Mouse (Mus musculus) CH12.LX (cell line): ENCODE data around the gene Mctp1. TPM values are rescaled to one million over a fixed set of nuclear protein-coding genes. Genes with fewer than 3 reads are reported as not detected.

ENCODE experiments used
- DNase-seq: peaks from one replicate; pipeline ENCODE4 v3.0.0-alpha.2; 2013; ENCODE audit errors: extremely low read depth
- H3K27ac ChIP-seq: 2 replicates; pipeline ENCODE4 v1.5.1; 2012; ENCODE audit warnings: low read depth, mild to moderate bottlenecking, control low read depth, moderate library complexity; ENCODE audit not compliant: insufficient read depth
- H3K27me3 ChIP-seq: replicated peaks from 2 replicates; pipeline ENCODE3; 2012; ENCODE audit warnings: inconsistent platforms
- H3K36me3 ChIP-seq, 2 experiments: replicated peaks in 1 of 2; 2 replicates each; pipeline versions ENCODE3 to v1.6.1; 2012; ENCODE audit warnings: inconsistent platforms in 1 of 2, low read length in 1 of 2, mild to moderate bottlenecking in 1 of 2, mixed read lengths in 1 of 2, moderate library complexity in 1 of 2; ENCODE audit not compliant: control insufficient read depth in 1 of 2, insufficient read depth in 1 of 2
- H3K4me1 ChIP-seq, 2 experiments: 2 replicates each; pipeline ENCODE4 v1.6.1; 2012; ENCODE audit warnings: inconsistent platforms in 1 of 2, moderate library complexity in 1 of 2; ENCODE audit not compliant: insufficient read depth in 2 of 2, control insufficient read depth in 1 of 2
- H3K4me2 ChIP-seq: 2 replicates; pipeline ENCODE4 v1.6.1; 2012; ENCODE audit warnings: low read depth, mild to moderate bottlenecking, control low read depth; ENCODE audit not compliant: poor library complexity, insufficient read depth, severe bottlenecking
- H3K4me3 ChIP-seq, 3 experiments: fragments of 150-350 bp in 1 of 3; sonication (generic) in 1 of 3; replicated peaks in 1 of 3; 2 replicates each; pipeline versions ENCODE3 to v1.5.1; 2011 to 2012; ENCODE audit warnings: low read depth in 2 of 3, low read length in 2 of 3, mild to moderate bottlenecking in 2 of 3, moderate library complexity in 2 of 3, control low read depth in 1 of 3, improper control_type of control experiment in 1 of 3, inconsistent platforms in 1 of 3, mixed read lengths in 1 of 3; ENCODE audit not compliant: poor library complexity in 1 of 3
- H3K79me2 ChIP-seq: replicated peaks from 2 replicates; pipeline ENCODE4 v1.6.1; 2012; ENCODE audit warnings: mild to moderate bottlenecking, moderate library complexity; ENCODE audit not compliant: control insufficient read depth, poor library complexity, insufficient read depth, severe bottlenecking; ENCODE audit errors: extremely low read depth
- H3K9ac ChIP-seq: 2 replicates; pipeline ENCODE4 v1.6.1; 2012; ENCODE audit warnings: low read depth, mild to moderate bottlenecking, control low read depth, moderate library complexity; ENCODE audit not compliant: insufficient read depth
- H3K9me3 ChIP-seq: replicated peaks from 2 replicates; pipeline ENCODE3; 2012; ENCODE audit warnings: low read length, inconsistent platforms, mixed read lengths
- CHD1 ChIP-seq: IDR thresholded peaks from 2 replicates; pipeline ENCODE4 v1.6.1; 2012; ENCODE audit warnings: low read depth, low read length, improper control_type of control experiment, inconsistent platforms
- CHD2 ChIP-seq: IDR thresholded peaks from 2 replicates; pipeline ENCODE4 v1.6.1; 2011; ENCODE audit warnings: low read length, improper control_type of control experiment
- CTCF ChIP-seq, 2 experiments: IDR thresholded peaks in 1 of 2; conservative IDR thresholded peaks in 1 of 2; 2 replicates each; pipeline ENCODE4 v1.5.1; 2011 to 2012; ENCODE audit warnings: low read depth in 2 of 2, low read length in 2 of 2, improper control_type of control experiment in 1 of 2, inconsistent platforms in 1 of 2, mild to moderate bottlenecking in 1 of 2, moderate library complexity in 1 of 2
- E2F4 ChIP-seq: IDR thresholded peaks from 2 replicates; pipeline ENCODE4 v1.6.1; 2011; ENCODE audit warnings: low read depth, low read length, improper control_type of control experiment; ENCODE audit not compliant: insufficient replicate concordance
- JUN ChIP-seq: IDR thresholded peaks from 2 replicates; pipeline ENCODE4 v1.6.1; 2011; ENCODE audit warnings: low read depth, mild to moderate bottlenecking, low read length, improper control_type of control experiment, moderate library complexity; ENCODE audit not compliant: insufficient read depth
- SIN3A ChIP-seq: IDR thresholded peaks from 2 replicates; pipeline ENCODE4 v1.6.1; 2012; ENCODE audit warnings: low read length, improper control_type of control experiment, inconsistent platforms
- TBP ChIP-seq: conservative IDR thresholded peaks from 2 replicates; pipeline ENCODE4 v1.6.1; 2011; ENCODE audit warnings: low read depth, low read length, improper control_type of control experiment
- USF1 ChIP-seq: IDR thresholded peaks from 2 replicates; pipeline ENCODE4 v1.6.1; 2014; ENCODE audit warnings: low read depth, mild to moderate bottlenecking, inconsistent platforms, low read length, improper control_type of control experiment
- dilution Hi-C: fragments of 300-500 bp; cut with MboI; formaldehyde crosslinking; loops from 2 replicates; pipeline ENCODE4 v1.14.3; 2020; ENCODE audit warnings: low sequenced_read_pairs; ENCODE audit not compliant: extremely low pct_unique_long_range_greater_than_20kb, extremely low pct_ligation_motif_present
- in situ Hi-C: fragments of 300-500 bp; cut with MboI; formaldehyde crosslinking; loops from 3 replicates; pipeline ENCODE4 v1.14.3; 2019; ENCODE audit warnings: low sequenced_read_pairs, low pct_ligation_motif_present, low pct_unique_long_range_greater_than_20kb, mixed read lengths
- polyA plus RNA-seq: library from polyadenylated mRNA; unstranded; fragments of >175 nt; gene quantifications from 2 replicates; pipeline ENCODE4 v1.2.1, GENCODE M21; 2012; ENCODE audit warnings: low read depth; ENCODE audit not compliant: insufficient read length
- total RNA-seq, 2 experiments: library from RNA; depleted of rRNA; stranded (reverse); fragments of 300-350 nt in 1 of 2; fragments of >200 nt in 1 of 2; gene quantifications; 2 replicates each; pipeline ENCODE4 v1.2.3; 2012 to 2014

Mctp1 gene
- total and polyA plus RNA-seq, 3 experiments = 3.0 to 5.3 (median 3.7) TPM

GRCm38 (mm10) chr13:77072030-77072429 is 687.7 kb downstream of the Mctp1 start:
- H3K79me2 ChIP-seq = no peaks in the 10 kb centered on the region
- no peak overlapping the region for H3K4me3 ChIP-seq
- in situ Hi-C loops (no loop called here), dilution Hi-C loops (no loop called here)
- H3K4me2 ChIP-seq = no peak overlapping the region
- peaks cover 2% of the 10 kb centered on the region for H3K9me3 ChIP-seq
- H3K9ac ChIP-seq = no peak overlapping the region
- no peaks in the 10 kb centered on the region for H3K27me3 ChIP-seq
- no peak overlapping the region for H3K27ac ChIP-seq
- no peak for TF ChIP-seq JUN
- TF ChIP-seq E2F4 = no peak
- no peak for TF ChIP-seq CHD1
- no peak for TF ChIP-seq TBP
- TF ChIP-seq CHD2 = no peak
- TF ChIP-seq SIN3A = no peak
- no peak for TF ChIP-seq CTCF (conservative IDR thresholded peaks at IDR 0.05 in 1 of 2, IDR thresholded peaks at IDR 0.05 in 1 of 2; ENCODE audit: low read depth in 2 of 2, low read length in 2 of 2)
- TF ChIP-seq USF1 = no peak
- peaks cover 7 to 14% of the 10 kb centered on the region in 2 experiments; a peak in 3 of 4 replicates for H3K4me1 ChIP-seq
- DNase-seq = no peak
- peaks cover 10 to 30% of the 10 kb centered on the region in 2 experiments for H3K36me3 ChIP-seq

Other genes with a start within 250 kb of the Mctp1 start
- not detected in 2 replicates for gene Fam81b, start 79.5 kb upstream of the Mctp1 start, total RNA-seq (2012; rRNA removed)
- not detected in 2 replicates for gene Fam81b, start 79.5 kb upstream of the Mctp1 start, total RNA-seq (2014; rRNA removed)
- not detected in 2 replicates for gene Fam81b, start 79.5 kb upstream of the Mctp1 start, polyA plus RNA-seq